Mouse (Mus musculus) ZHBTc4 (cell line): ENCODE measurements around the gene Vcp.
"Not testable (repeated sequence)": the region's sequence is repeated elsewhere in the genome, so short reads cannot be mapped to it uniquely, and the experiment has no call there.

Experiments used
- DNase-seq: peaks from one replicate; pipeline ENCODE4 v3.0.0-alpha.2; 2011; ENCODE audit warnings: low read depth, low spot score

The Vcp gene

DNA sequence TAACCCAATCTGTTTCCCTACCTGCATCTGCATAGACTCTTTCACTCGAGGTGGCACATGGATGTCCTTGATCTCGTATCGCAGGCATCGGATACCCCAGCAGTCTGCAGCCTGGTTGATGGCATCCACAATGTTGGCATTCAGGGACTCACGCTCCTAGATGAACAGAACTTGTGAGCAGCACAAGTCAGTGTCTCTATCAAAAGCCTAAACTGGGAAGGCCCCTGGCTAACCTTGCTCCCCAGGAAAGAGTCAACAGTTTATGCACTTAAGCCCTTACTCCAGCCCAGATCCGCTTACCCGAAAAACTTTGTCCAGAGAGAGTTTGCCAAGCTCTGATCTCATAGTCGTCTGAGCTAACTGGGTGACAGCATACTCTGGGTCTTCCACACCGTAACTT is 29.4 kb upstream of the Vcp start:
- DNase-seq = no peak

DNA sequence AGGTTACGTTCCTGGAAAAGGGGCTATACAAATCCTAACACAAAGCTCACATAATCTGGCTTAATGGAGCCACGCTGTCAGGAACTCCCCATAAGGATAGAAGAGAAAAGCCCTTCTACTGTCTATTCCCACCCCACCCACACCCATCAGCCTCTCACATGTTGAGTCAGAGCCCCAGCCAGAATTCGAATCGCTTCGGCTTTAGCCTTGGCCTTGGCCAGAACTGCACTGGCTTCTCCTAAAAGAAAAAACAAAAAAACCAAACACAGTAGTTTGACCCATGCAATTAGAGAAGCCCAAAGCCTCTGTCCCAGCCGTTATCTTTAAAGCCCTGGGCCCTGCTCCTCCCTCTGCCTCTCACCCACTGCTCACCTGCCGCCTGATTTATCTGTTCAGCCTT is 28.8 kb upstream of the Vcp start:
- no peak for DNase-seq

DNA sequence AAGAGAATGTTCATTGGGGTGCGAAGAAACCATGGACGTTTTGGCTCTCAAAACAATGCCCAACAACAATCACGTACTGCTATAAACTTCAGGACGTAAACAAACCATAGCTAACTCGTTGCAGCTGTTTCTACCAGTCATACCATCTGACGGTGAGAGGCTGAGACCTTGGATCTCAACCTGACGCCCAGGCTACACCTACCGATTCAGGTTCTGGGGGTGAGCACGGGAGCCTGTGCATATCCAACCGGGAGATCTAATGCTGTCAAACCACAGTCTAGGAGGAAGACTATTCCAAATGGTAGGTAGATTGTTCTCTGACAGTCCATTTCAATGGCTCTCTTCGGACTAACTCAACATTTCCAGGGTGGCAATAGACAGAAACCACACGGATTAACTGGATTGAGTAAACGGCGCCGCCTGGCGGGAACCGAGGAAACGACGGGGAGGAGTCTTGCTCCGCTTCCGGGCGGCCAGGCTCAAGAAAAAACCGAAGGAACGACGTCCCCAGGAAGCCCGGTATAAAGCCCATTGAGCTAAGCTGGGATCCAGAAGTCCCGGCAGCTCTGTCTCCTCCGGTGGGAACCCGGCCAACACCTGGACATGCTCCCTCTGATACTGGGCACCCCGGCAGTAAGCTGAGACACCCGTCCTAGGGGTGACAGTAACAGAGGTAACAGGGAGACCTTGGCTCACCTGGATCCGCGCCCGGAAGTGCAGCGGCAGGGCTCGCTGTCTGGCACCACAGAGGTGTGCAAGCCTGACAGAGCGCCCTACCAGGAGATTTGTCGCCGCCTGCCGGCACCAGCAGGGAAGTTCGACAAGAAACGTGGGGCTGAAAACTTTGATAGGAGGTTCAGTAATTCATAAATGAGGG is 25.0 kb upstream of the Vcp start, which contains the start of gene Pigo:
TSS of gene Pigo (minus strand) at position 736 of the 877 bp plus-strand sequence.
- peak; percentile 97 for DNase-seq

DNA sequence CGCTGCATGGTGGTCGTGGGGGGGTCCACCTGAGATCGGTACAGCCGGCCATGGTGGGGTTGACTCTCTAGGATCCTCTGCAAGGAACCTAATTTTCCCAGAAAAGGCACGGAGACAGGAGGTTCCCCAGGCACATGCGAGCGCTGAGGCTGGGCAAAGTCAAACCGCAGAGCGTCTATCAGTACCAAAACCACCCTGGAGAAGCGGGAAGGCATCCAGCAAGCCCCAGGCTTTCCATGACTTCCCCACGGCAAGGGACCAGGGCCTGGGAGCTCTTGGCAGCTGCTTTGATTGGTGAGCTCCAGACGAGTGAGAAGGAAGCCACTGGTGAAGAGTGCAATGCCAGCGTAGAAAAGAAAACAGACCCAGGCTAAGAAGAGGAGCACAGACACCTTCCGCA is 24.4 kb upstream of the Vcp start:
- no peak for DNase-seq

DNA sequence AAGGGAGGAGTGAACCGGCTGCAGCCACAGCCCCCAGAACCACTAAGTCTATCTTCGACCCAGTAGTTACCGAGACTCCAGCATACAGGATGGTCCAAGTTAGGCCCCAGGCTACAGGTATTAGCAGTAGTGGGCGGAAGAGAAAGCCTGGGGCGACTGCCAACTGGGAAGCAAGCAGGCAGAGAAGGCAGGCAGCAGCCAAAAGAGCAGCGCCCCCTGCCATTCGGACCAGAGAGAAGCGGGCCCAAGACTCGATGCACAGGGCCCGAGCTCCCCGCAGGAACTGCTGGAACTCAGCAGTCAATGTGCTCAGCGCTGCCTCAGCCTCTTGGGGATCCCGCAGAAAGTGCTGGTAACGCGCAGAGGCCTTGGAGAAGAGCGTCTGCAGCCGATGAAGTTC is 21.0 kb upstream of the Vcp start:
- peak; percentile 74 for DNase-seq

DNA sequence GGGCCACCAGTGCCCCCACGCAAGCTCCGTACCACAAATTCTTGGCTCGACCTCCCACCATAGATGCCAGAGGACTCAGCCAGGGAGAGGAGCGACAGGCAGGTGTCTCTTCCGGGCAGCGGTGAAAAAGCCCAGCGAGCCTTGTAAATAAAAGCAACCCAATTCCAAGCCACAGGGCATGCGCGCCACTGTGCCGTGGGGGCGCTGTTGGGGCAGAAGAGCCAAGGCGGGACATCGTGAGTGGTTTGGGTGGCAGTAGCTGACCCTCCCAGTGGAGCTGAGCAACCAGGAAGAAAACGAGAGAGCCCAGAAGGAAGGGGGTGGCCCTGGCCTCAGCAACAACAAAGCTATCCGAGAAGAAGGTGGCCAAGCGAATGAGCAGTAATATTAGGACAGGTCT is 20.6 kb upstream of the Vcp start:
- DNase-seq = peak; percentile 59

DNA sequence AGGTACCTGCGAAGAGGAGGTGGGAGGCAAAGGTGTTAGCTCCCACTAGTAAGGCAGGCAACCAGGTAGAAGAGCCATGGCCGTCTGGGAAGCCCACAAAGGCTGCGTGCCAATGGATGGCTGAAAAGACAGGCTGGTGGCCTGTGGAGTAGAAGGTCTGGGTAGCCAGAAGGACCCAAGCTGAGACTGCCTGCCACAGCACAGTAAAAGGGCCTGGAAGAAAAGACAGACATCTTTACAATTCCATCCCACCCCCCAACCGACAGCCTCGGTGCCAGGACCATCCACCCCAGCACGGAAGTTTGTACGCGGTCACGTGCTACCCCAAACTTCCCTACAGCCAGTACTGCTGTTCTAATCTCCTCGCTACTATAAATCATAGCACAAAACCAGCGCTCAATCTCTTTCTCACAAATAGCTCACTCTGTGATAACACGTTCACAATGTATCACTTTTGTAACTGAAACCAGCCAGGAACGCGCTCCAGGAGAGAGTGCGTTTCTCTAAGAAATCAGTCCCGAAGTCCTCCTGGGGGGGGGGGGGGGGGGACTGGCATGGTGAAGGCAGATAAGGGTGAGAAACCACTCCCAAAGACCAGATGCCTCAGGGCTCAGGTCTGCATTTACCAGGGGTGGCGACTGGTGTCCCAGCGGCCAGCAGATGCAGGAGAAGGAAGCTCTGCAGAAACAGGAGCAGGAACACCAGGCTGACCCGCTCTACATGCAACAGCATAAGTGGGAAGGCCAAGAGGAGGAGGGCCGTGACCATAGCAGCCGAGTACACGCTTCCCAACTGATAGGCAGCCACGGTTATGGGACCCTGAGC is 19.5 kb upstream of the Vcp start:
- no peak for DNase-seq

DNA sequence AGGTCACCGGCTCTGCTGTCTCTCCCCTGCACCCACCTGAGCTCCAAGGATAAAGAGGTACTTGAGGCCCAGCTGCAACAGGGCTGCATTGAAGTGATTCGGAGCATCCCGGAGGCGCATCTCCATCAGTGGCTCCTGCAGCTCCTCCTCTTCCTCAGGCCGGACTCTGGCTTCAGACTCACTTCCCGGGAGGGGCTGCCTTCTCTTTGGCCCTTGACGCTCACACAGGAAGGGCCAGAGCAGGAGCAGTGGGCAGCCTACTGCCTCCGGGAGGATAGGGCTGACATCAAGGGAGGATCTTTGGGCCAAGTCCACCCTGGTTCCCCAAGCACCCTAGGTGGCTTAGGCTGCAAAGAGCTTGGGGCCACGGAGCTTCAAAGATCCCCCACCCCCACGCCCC is 18.9 kb upstream of the Vcp start:
- DNase-seq = no peak

DNA sequence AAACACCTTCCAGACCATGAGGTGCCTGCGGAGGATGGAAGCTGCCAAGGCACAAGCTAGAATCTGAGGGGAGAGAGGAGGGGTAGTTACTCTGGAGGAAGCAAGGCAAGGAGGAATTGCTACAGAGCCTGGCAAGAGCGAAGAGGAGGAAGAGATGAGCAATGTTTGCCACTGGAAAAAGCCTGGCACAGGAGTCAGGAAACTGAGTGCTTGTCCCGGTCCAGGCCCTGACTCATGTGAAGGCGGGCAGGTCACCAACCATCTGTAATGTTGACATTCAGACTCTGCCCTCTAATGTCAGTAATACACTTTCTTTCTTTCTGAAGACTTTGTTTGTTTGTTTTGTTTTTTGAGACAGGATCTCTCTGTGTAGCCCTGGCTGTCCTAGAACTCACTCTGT is 17.8 kb upstream of the Vcp start:
- DNase-seq = no peak

DNA sequence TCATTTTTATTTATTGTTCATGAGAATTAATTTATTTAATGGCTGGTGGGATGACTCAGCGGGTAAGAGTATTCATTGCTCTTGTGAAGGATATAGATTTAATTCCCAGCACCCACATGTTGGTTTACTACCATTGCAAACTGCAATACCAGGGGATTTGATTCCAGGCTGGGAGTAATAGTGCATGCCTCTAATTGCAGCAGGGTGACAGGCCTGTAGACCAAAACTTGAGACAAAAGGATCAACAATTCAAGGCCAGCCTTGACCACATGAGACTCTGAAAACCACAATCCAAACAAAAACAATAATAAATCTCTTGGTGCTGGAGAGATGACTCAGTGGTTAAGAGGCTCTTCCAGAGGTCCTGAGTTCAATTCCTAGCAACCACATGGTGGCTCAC is 11.8 kb upstream of the Vcp start:
- DNase-seq = no peak

DNA sequence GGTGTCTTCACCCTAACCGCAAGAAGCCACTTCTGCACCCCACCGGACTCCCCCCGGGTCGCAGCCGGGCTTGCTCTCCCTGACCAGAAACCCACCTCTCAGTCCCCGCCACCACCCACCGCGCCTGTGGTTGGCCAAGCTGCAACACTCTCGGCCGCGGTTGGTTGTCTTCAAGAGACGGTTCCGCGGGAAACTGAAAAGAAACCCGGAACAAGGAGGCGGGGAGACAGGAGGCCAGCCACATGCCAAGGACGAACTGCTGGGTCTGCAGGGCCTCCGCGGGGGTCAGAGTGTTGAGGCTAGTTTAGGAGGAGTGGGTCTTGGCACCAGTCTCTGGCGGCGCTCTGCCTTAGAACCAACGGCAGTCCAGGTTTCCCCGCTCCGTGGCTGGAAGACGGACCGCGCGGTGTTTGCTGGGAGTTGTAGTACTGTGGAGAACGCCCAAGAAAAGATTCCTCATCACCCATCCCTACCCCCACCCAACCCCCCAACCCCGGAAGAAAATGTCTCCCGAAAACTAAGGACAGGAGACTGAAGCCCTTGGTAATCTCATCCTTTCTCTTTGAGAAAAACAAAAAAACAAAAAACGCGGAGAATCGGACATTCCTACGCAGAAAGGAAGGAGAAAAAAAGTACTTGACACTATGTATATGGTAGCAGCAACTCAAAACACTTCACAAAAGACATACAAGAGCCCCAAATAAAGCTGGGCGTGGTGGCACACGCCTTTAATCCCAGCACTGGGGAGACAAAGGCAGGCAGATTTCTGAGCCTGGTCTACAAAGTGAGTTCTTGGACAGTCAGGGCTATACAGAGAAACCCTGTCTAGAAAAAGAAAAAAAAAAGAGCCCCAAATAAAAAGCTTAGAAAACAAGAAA is 10.1 kb upstream of the Vcp start, which contains the start of gene Fancg:
TSS of gene Fancg (minus strand) at position 346 of the 878 bp plus-strand sequence.
- DNase-seq = peak; percentile 87

DNA sequence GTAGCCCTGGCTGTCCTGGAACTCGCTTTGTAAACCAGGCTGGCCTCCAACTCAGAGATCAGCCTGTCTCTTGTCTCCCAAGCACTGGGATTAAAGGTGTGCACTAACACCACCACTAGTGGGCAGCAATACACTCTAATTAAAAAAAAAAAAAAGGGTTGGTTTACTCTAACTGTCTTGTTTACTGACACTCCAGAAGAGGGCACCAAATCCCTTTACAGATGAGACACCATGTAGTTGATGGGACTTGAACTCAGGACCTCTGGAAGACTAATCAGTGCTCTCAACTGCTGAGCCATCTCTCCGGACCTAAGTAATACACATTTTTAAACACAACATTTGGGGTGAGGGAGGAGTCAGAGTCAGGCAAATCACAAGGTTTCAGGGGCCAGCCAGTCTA is 5.5 kb upstream of the Vcp start:
- peak; percentile 84 for DNase-seq

DNA sequence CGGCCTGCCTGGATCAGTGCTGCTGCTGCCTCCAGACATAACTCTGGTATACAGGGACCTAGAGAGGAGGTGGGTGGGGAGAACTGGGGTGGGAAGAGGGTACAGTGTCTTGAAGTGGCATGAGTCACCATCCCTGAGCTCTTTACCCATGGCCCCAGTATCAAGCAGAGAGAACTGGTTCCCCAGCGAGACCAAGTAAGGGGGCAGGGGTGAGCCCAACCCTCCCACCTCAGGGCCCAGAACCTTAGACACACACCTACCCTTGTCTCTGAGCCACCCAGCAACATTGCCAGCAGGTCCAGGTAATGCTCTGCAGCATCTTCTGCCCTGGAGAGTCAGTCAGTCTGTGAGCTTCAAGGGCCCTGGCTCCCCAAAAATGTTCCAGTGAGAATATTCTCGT is 4.6 kb upstream of the Vcp start:
- no peak for DNase-seq

DNA sequence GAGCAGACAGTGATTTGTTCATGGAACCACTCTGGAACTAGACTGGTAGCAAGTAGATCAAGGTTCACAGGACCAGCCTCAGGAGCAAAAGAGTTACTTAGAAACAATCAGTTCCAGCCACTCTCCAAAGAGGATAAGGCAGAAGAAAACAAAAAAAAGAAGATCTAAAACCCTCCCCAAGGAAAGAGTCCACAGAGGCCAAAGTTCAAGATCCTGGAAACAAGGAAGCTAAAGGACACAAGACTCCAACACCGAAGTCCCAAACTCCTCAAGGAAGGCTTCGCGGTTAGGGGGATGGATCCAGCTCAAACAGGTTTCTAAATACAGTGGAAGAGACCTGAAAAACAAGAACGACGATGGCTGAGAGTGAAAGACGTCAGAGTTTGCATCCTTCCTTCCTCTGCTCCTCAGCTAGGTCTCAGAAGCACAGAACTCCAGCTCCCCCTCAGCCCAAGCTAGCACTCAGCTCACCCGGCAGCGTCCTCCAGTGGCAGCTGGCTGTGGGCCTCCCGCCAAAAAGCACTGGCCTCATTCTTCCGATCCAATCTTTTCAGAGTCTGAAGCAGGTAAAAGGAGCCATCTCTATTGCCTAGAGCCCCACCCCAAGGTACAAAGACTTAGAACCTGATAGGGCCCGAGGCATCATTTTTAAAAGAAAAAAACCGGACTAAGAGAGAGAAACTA is 2.6 kb upstream of the Vcp start:
- peak; percentile 34 for DNase-seq

DNA sequence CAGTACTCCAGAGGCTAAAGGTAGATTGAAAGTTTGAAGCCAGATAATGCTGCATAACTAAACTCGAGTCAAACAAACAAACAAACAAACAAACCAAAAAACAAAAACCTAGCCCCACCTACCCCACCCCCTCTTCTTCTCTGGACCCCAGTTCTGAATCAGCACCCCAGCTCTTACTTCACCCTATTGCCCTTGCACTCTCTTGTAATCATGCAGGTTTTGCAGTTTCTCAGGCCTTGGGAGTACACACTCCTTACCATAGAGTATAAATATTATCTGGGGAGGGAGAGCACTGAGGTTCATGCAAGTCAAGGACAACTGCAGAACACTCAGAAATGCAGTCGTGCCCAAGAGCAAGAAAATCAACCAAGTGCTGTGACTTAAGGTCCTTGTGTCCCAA is 965 bp upstream of the Vcp start:
- no peak for DNase-seq

DNA sequence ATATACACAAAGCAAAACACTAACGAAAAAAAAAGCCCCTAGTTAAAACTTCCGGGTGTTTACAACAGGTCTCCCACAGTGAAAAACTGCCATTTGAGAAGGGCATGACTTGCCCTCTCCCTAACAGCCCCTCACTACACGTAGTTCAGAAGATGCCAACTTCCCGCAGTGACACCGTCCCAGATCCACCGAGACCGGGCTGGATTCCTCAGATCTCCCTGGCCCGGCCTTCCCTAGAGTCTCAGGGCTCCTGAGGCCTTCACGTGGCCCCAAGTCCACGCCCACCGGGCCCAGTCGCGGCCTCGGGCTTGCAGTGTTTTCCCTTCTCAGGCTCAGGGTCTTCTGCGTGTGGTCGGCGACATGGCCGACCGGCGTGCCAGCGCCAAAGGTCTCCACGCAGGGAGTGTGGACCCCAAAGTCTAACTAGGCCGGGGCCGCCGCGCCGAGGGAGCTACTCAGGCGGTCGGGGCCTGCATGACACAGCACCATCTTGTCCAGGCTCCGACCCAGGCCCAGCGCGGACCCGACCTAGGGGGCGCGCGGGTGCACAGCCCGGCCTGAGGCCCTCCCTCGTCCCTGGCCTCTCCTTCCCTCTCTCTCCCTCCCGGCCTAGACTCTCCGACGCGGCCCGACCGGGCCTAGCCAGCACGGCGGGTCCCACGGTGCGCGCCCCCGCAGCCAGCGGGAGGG is 711 bp downstream of the Vcp start:
- peak; percentile 91 for DNase-seq

DNA sequence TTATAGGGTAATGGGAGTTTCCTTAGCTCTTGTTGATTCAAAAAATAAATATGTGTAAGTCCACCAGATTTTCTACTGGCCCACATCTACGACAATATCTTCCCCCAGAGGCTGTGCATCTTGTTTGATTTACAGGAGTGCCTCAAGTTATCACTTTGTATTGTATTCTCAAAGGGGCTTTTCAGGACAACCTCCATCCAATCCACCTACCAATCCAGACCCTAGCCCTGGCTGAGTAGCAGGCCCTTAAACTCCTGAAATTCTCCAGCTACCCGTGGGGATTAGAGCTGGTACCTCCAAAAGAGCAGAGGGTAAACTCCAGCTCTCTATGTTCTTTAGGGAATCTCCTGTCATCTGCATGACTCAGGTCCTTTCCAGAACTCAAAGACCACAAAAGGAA is 2.3 kb downstream of the Vcp start:
- no peak for DNase-seq

DNA sequence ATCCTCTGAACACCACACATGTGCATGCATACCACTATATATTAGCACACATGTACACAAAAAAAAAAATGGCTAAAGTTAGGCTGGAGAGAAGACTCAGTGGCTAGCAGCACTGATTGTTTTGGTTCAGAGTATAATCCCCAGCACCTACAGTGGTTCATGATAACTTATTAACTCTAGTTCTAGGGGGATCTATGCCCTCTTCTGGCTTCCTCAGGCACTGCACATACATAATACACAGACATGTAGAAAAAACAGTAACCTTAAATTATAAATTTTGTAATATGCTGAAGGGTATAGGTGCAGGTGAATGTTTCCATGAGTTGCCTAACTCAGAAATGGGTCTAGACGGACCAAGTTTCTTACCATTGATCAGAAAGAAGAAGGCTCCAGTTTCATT is 12.0 kb downstream of the Vcp start:
- no peak for DNase-seq

DNA sequence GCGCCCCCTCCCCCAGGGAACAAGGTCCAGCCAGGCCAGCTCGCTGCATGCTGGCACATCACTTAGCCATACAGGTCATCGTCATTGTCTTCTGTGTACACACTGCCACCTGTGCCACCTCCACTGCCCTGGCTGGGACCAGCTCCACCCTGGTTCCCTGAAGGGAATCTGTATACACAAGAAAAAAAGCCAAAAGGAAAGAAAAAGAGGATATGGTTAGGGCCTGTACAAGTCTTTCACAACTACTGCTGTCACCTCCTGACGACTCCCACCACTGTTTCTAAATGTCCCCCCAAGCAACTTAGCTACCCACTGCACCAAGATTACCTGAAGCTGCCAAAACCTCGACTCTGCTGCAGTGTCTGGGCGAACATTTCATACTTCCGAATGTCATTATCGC is 19.8 kb downstream of the Vcp start:
- not testable (repeated sequence) for DNase-seq

DNA sequence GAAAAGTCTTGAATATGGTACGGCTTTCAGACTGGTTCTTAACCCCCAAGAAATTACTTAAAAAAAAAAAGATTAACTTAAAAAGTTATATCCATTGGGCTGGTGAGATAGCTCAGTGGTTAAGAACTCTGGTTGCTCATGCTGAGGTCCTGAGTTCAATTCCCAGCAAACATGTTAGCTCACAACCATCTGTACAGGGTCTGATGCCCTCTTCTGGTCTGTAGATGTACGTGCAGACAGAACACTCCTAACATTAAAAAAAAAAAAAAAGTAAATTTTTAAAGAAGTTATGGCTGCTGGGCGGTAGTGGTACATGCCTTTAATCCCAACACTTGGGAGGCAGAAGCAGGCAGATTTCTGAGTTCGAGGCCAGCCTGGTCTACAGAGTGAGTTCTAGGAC is 22.2 kb downstream of the Vcp start:
- peak; percentile 51 for DNase-seq

DNA sequence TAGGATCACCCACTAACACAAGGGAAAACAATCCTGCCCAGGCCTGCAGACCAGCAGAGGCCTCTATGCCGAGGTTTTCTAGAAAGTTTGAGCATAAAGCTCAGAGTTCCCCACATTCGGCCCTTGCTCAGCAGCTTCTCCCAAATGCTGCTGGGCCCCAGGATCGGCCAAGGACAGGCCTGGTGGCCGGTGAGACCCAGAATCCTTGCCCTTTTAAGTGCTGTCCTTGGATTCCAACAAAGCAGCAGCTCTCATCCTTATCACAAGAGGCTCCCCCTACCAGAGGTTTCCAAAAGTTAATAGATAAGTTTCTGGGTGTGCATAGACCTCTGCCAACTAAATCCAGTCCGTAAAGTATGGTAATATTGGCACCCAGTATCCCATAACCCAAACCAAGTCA is 26.4 kb downstream of the Vcp start:
- no peak for DNase-seq
